Mouse (Mus musculus): Measurements from ENCODE around the gene Adrb1. TPM values are rescaled to one million over a fixed set of nuclear protein-coding genes. Genes with fewer than 3 reads are reported as not detected.

Gene Adrb1
- polyA plus RNA-seq (2014; fragmentation: Illumina TruSeq; extraction: RNeasy Lipid Tissue Mini Kit (QIAGEN cat#74804); ENCODE audit: low read depth, low replicate concordance), result 1.2 TPM

GRCm38 (mm10) chr19:56721387-56722211, at the start of gene Adrb1:
Adrb1 (plus strand) TSS chr19:56722199.

Other genes starting within 250 kb of the Adrb1 start
- 95.7 TPM for gene Dclre1a, start 174.0 kb upstream of the Adrb1 start, polyA plus RNA-seq (2014; fragmentation: Illumina TruSeq; extraction: RNeasy Lipid Tissue Mini Kit (QIAGEN cat#74804); ENCODE audit: low read depth, low replicate concordance)
- 41.1 TPM for gene Nhlrc2, start 173.9 kb upstream of the Adrb1 start, polyA plus RNA-seq (2014; fragmentation: Illumina TruSeq; extraction: RNeasy Lipid Tissue Mini Kit (QIAGEN cat#74804); ENCODE audit: low read depth, low replicate concordance)
- 127 TPM for gene Ccdc186, start 100.0 kb downstream of the Adrb1 start, polyA plus RNA-seq (2014; fragmentation: Illumina TruSeq; extraction: RNeasy Lipid Tissue Mini Kit (QIAGEN cat#74804); ENCODE audit: low read depth, low replicate concordance)
- 0.79 TPM for gene Tdrd1, start 104.0 kb downstream of the Adrb1 start, polyA plus RNA-seq (2014; fragmentation: Illumina TruSeq; extraction: RNeasy Lipid Tissue Mini Kit (QIAGEN cat#74804); ENCODE audit: low read depth, low replicate concordance)
- not detected for gene Vwa2, start 152.1 kb downstream of the Adrb1 start, polyA plus RNA-seq (2014; fragmentation: Illumina TruSeq; extraction: RNeasy Lipid Tissue Mini Kit (QIAGEN cat#74804); ENCODE audit: low read depth, low replicate concordance)